Mouse (Mus musculus) frontal cortex, postnatal 36 days (tissue): Measurements from ENCODE around the gene Prtn3.

Experiments used
- DNase-seq, 2 experiments: peaks; one replicate each; pipeline ENCODE4 v3.0.0; 2022; ENCODE audit warnings: low spot score in 2 of 2

The Prtn3 gene

GRCm38 (mm10) chr10:79927324-79928029 lies 53.2 kb downstream of the Prtn3 start:
- peak; percentile 36 to 58 for DNase-seq

GRCm38 (mm10) chr10:79928030-79928694 lies 53.9 kb downstream of the Prtn3 start:
- no peak for DNase-seq

GRCm38 (mm10) chr10:79928907-79929701 lies 54.8 kb downstream of the Prtn3 start:
- DNase-seq, result no peak

- DNase-seq, result no peak
Measured at GRCm38 (mm10) chr10:79929967-79930825, 55.9 kb downstream of the Prtn3 start.

GRCm38 (mm10) chr10:79930826-79931186 lies 56.5 kb downstream of the Prtn3 start:
- no peak for DNase-seq

- no peak for DNase-seq
Measured at GRCm38 (mm10) chr10:79931797-79932196, 57.5 kb downstream of the Prtn3 start.

- peak in 1 of 2 experiments; percentile 45 for DNase-seq
Measured at GRCm38 (mm10) chr10:79932736-79933135, 58.5 kb downstream of the Prtn3 start.
